Mouse (Mus musculus) myocyte (in vitro differentiated cells): Measurements from ENCODE around the gene Sash1. TPM values are rescaled to one million over a fixed set of nuclear protein-coding genes. Genes with fewer than 3 reads are reported as not detected.

Experiments
- H3K27me3 ChIP-seq: one replicate; pipeline ENCODE4 v1.6.1; 2011; ENCODE audit not compliant: control insufficient read depth, insufficient read depth, insufficient read length
- H3K36me3 ChIP-seq: one replicate; pipeline ENCODE4 v1.6.1; 2011; ENCODE audit not compliant: control insufficient read depth, insufficient read depth
- H3K4me2 ChIP-seq: one replicate; pipeline ENCODE4 v1.6.1; 2011; ENCODE audit warnings: low read depth, control low read depth
- H3K4me3 ChIP-seq: one replicate; pipeline ENCODE4 v1.5.1; 2011; ENCODE audit warnings: mild to moderate bottlenecking, control low read depth, moderate library complexity
- H3K79me2 ChIP-seq: one replicate; pipeline ENCODE4 v1.6.1; 2011; ENCODE audit not compliant: control insufficient read depth, insufficient read depth
- H3ac ChIP-seq: one replicate; pipeline ENCODE4 v1.6.1; 2011; ENCODE audit not compliant: control insufficient read depth, insufficient read length
- CEBPB ChIP-seq: IDR thresholded peaks from 2 replicates; pipeline ENCODE4 v1.6.1; 2011; ENCODE audit warnings: mild to moderate bottlenecking, moderate library complexity; ENCODE audit not compliant: poor library complexity, insufficient read depth, severe bottlenecking
- E2F4 ChIP-seq: IDR thresholded peaks from one replicate; pipeline ENCODE4 v1.6.1; 2011; ENCODE audit warnings: mild to moderate bottlenecking, control low read depth, moderate library complexity; ENCODE audit not compliant: insufficient read depth
- MAX ChIP-seq: IDR thresholded peaks from one replicate; pipeline ENCODE4 v1.6.1; 2011; ENCODE audit warnings: low read depth, mild to moderate bottlenecking, control low read depth
- MYOD1 ChIP-seq, 3 experiments: IDR thresholded peaks; one replicate each; pipeline ENCODE4 v1.6.1; 2011; ENCODE audit warnings: control low read depth in 2 of 3, low read depth in 2 of 3, mild to moderate bottlenecking in 2 of 3, moderate library complexity in 1 of 3; ENCODE audit not compliant: insufficient read length in 2 of 3, control insufficient read depth in 1 of 3
- MYOG ChIP-seq, 3 experiments: IDR thresholded peaks; one replicate each; pipeline ENCODE4 v1.6.1; 2011; ENCODE audit warnings: control low read depth in 2 of 3, low read depth in 2 of 3, mild to moderate bottlenecking in 2 of 3; ENCODE audit not compliant: insufficient read length in 2 of 3, control insufficient read depth in 1 of 3, insufficient read depth in 1 of 3
- POLR2A ChIP-seq: IDR thresholded peaks from one replicate; pipeline ENCODE4 v1.6.1; 2011; ENCODE audit warnings: low read depth, mild to moderate bottlenecking, control low read depth, moderate library complexity; ENCODE audit not compliant: insufficient read length
- POLR2AphosphoS2 ChIP-seq: IDR thresholded peaks from one replicate; pipeline ENCODE4 v1.6.1; 2011; ENCODE audit warnings: low read depth, control low read depth; ENCODE audit not compliant: insufficient read length
- REST ChIP-seq: IDR thresholded peaks from one replicate; pipeline ENCODE4 v1.6.1; 2011; ENCODE audit warnings: mild to moderate bottlenecking, control low read depth, moderate library complexity; ENCODE audit not compliant: insufficient read depth, insufficient read length
- SRF ChIP-seq: IDR thresholded peaks from one replicate; pipeline ENCODE4 v1.6.1; 2011; ENCODE audit warnings: low read depth; ENCODE audit not compliant: control insufficient read depth, insufficient read length
- TCF12 ChIP-seq: IDR thresholded peaks from one replicate; pipeline ENCODE4 v1.6.1; 2011; ENCODE audit warnings: mild to moderate bottlenecking, control low read depth; ENCODE audit not compliant: poor library complexity, insufficient read depth, severe bottlenecking
- TCF3 ChIP-seq: IDR thresholded peaks from one replicate; pipeline ENCODE4 v1.6.1; 2011; ENCODE audit warnings: low read depth, control low read depth; ENCODE audit not compliant: insufficient read length
- USF1 ChIP-seq: IDR thresholded peaks from one replicate; pipeline ENCODE4 v1.6.1; 2011; ENCODE audit warnings: low read depth, mild to moderate bottlenecking, control low read depth, moderate library complexity
- polyA plus RNA-seq: library from polyadenylated mRNA; unstranded; fragments of >200 nt; fragmentation: generic; extraction: Trizol; gene quantifications from one replicate; pipeline ENCODE4 v1.2.1, GENCODE M21; 2012; ENCODE audit warnings: missing spikeins

Sash1 gene
- polyA plus RNA-seq, 1 experiment = 1.9 TPM

DNA sequence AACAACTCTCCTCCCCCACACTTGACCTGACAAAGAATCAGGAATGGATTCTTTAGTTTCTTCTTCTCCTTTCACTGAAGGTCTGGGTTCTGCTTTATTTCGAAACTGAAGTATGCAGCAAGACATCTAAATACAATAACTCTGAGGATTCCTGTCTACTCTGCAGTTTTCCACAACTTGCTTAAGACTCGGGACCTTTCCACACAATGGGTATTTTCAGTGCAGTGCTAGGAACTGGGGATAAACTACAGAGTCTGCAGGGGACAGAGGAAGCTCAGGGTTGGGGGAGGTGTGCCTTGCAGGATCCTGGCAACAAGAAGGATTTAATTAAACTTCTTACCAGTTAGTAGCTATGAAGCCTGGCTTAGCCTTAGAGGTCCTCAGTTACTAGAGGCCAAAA is 4.1 kb downstream of the Sash1 start:
- no peak overlapping the region for H3K4me2 ChIP-seq
- no peaks in the 10 kb centered on the region for H3K79me2 ChIP-seq
- H3K4me3 ChIP-seq = no peak overlapping the region
- H3K36me3 ChIP-seq = no peaks in the 10 kb centered on the region
- peaks cover 8% of the 10 kb centered on the region for H3K27me3 ChIP-seq
- no peak overlapping the region for H3ac ChIP-seq
- TF ChIP-seq MAX (no peak), MYOG (IDR thresholded peaks at IDR 0.05; ENCODE audit: control insufficient read depth in 1 of 3, insufficient read depth in 1 of 3, insufficient read length in 2 of 3, low read depth in 2 of 3) (no peak), MYOD1 (IDR thresholded peaks at IDR 0.05; ENCODE audit: control insufficient read depth in 1 of 3, insufficient read length in 2 of 3, low read depth in 2 of 3) (no peak), CEBPB (no peak), E2F4 (no peak), REST (no peak), TCF12 (no peak)

DNA sequence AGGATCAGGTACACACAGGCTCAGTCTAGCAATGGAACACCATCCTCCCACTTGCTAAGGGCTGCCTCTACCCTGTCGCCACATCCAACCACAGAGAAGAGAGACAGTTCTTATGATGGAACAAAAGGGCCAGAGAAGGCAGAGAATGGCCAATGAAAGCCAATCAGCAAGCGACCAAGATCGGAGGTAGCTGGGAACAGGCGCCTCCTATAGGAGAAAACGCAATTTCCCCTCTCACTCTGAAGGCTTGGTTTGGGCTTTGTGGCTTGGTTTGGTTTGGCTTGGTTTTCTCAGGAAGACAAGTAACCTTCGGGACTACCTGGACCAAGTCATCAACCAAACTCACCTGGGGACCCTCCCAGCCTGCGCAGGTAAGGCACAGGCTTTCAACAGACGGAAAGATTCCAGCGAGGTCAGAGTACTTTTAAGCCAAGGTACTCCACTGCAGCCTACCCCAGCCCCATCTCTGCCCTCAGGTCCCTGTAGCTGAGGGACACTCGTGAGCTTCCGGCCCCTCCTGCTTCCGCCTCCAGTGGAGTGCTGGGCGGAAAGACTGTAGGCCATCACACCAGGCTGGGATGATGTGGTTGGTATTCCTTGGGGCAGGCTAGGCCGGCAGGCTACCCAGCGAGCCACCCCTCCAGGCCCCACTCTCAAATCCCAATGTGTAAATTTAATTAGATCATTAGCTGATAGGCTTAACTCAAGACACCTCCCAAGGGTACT is 4.8 kb downstream of the Sash1 start:
- Histone ChIP-seq H3K4me2 (no peak overlapping the region), H3K4me3 (no peak overlapping the region), H3K27me3 (peaks cover 8% of the 10 kb centered on the region), H3ac (no peak overlapping the region), H3K79me2 (no peaks in the 10 kb centered on the region), H3K36me3 (no peaks in the 10 kb centered on the region)
- TF ChIP-seq SRF (no peak), E2F4 (no peak), MYOG (IDR thresholded peaks at IDR 0.05; ENCODE audit: control insufficient read depth in 1 of 3, insufficient read depth in 1 of 3, insufficient read length in 2 of 3, low read depth in 2 of 3) (no peak), MYOD1 (IDR thresholded peaks at IDR 0.05; ENCODE audit: control insufficient read depth in 1 of 3, insufficient read length in 2 of 3, low read depth in 2 of 3) (no peak), USF1 (no peak), POLR2AphosphoS2 (no peak)

DNA sequence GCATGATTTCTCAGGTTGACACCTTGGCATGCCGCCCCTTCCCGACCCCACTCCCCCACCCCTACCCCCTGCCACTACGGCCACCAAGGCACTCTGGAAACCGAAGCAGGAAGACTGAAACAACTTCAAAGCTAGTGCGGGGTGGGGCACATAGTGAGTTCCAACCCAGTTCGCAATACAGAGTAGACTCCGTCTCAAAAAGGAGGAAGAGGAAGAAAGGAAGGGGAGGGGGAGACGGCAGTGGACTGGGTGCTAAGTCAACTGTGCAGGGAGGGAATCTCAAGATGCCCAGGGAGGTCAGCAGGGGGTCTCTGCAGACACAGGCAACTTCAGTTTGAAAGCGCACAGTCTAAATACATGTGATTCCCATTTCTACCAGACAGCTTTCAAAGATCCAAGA is 7.0 kb downstream of the Sash1 start:
- Histone ChIP-seq H3K27me3 (no peaks in the 10 kb centered on the region), H3K4me2 (no peak overlapping the region), H3K36me3 (no peaks in the 10 kb centered on the region), H3ac (no peak overlapping the region), H3K79me2 (no peaks in the 10 kb centered on the region), H3K4me3 (no peak overlapping the region)
- TF ChIP-seq MYOG (IDR thresholded peaks at IDR 0.05; ENCODE audit: control insufficient read depth in 1 of 3, insufficient read depth in 1 of 3, insufficient read length in 2 of 3, low read depth in 2 of 3) (no peak), USF1 (no peak), MAX (no peak), POLR2AphosphoS2 (no peak), TCF3 (no peak), POLR2A (no peak), MYOD1 (IDR thresholded peaks at IDR 0.05; ENCODE audit: control insufficient read depth in 1 of 3, insufficient read length in 2 of 3, low read depth in 2 of 3) (no peak), SRF (no peak), CEBPB (no peak), TCF12 (no peak), E2F4 (no peak), REST (no peak)

DNA sequence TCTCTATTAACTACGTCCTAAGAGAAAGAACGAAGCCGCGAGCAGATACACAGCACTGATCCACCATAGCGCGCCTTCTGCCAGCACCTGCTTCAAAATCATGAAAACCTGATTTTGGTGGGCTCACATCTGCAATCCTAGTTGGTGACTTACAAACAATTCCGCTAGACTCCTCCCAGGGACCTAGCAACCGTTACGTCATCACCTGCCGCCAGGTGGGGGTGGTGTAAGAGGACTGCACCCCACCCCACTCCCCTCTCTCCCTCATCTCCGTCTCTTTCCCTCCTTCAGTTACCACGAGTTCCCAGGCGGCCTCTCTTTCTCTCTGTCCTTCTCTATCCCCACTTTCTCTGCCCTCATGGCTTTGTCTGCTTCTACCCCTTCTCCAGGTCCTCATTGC is 7.5 kb downstream of the Sash1 start:
- Histone ChIP-seq H3K27me3 (no peaks in the 10 kb centered on the region), H3K36me3 (no peaks in the 10 kb centered on the region), H3K4me2 (no peak overlapping the region), H3ac (no peak overlapping the region), H3K79me2 (no peaks in the 10 kb centered on the region), H3K4me3 (no peak overlapping the region)
- TF ChIP-seq E2F4 (no peak), MAX (no peak), CEBPB (no peak), SRF (no peak), MYOD1 (IDR thresholded peaks at IDR 0.05; ENCODE audit: control insufficient read depth in 1 of 3, insufficient read length in 2 of 3, low read depth in 2 of 3) (no peak), REST (no peak), MYOG (IDR thresholded peaks at IDR 0.05; ENCODE audit: control insufficient read depth in 1 of 3, insufficient read depth in 1 of 3, insufficient read length in 2 of 3, low read depth in 2 of 3) (no peak), POLR2A (no peak), TCF3 (no peak), USF1 (no peak), TCF12 (no peak)

DNA sequence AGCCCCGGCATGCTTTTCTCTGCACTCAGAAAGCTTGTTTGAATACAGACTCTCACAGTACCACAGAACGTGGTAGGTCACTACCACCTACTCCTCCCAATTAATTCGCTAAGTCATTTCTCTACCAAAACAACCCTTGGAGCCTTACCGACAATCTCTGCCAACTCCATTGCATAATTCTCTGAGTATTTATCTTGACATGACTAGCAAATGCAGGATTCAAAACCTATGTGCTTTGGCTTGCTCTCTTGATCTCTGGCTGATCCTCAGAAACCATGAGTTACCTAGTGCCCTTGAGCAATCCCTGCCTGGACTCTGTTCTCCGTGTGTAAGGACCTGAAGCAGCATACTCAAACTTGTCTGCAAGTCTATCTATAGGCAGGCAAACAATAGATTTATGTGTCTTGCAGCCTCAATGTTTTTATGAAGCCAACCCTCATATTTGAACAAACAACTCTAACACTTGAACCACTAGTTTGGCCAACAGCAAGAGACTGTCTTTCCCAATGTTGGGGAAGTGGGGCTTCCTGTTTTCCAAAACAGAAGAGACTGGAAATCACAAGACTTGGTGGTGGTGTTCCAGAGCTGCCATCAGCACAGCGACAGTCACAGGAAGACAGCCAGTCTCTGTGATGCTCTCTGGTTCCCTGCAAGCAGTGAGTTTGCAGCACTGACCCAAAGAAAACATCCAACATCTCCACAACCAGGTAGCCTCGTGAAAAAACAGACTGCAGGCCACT is 12.1 kb downstream of the Sash1 start:
- H3K4me3 ChIP-seq = no peak overlapping the region
- no peak overlapping the region for H3K4me2 ChIP-seq
- TF ChIP-seq USF1 = no peak
- TF ChIP-seq MAX = no peak
- no peak for TF ChIP-seq MYOD1 (IDR thresholded peaks at IDR 0.05; ENCODE audit: control insufficient read depth in 1 of 3, insufficient read length in 2 of 3, low read depth in 2 of 3)
- no peak for TF ChIP-seq E2F4
- no peak for TF ChIP-seq TCF3
- no peak for TF ChIP-seq MYOG (IDR thresholded peaks at IDR 0.05; ENCODE audit: control insufficient read depth in 1 of 3, insufficient read depth in 1 of 3, insufficient read length in 2 of 3, low read depth in 2 of 3)
- no peak for TF ChIP-seq SRF
- TF ChIP-seq POLR2AphosphoS2 = no peak
- TF ChIP-seq TCF12 = no peak
- no peak for TF ChIP-seq REST
- no peak for TF ChIP-seq POLR2A
- no peak for TF ChIP-seq CEBPB
- no peaks in the 10 kb centered on the region for H3K27me3 ChIP-seq
- no peaks in the 10 kb centered on the region for H3K36me3 ChIP-seq
- H3ac ChIP-seq = no peak overlapping the region
- no peaks in the 10 kb centered on the region for H3K79me2 ChIP-seq
